Mouse (Mus musculus) common myeloid progenitor, adult 5-6 weeks (primary cell): ENCODE results near the gene Clec4a4. TPM values are rescaled to one million over a fixed set of nuclear protein-coding genes. Genes with fewer than 3 reads are reported as not detected.
"Not testable (repeated sequence)": the region's sequence is repeated elsewhere in the genome, so short reads cannot be mapped to it uniquely, and the experiment has no call there.

Source experiments
- ATAC-seq: replicated peaks from 2 replicates; pipeline ENCODE4 v1.8.0; 2016; ENCODE audit warnings: low read depth, mild to moderate bottlenecking, moderate TSS enrichment, inconsistent platforms; ENCODE audit not compliant: poor library complexity, severe bottlenecking
- total RNA-seq: library from RNA; stranded (forward); fragments of 200-1000, 187-1606 nt; gene quantifications from 2 replicates; pipeline ENCODE4 v1.2.3, GENCODE M21; 2017

Clec4a4 gene
- total RNA-seq, result 0.46 TPM in 1 of 2 replicates, not detected in the other

DNA sequence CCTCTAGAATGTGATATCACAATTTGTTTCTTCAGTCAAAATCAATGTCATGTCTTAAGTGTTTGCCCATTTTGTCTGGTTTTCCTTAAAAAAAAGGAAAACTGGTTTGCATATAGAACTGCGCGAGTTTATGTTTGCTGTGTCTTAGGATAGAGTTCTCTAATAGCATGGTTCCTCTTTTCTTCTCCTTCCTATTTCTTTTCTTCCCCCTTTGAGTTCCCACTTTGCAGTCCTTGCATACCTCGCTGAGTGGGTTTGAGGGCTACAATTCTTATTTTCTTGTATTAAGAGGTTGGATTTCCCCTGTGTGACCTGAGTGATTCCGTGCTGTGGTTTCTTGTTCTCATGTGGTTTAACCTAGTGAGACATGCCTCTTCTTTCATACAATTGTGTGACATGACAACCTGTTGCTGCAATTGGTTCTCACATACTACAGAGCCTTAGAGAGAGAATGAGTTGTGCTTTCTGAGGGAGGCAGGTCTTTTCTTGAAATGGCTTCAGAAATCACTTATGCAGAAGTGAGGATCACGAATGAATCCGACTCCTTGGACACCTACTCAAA, at the start of gene Clec4a4:
Gene Clec4a4, plus strand, starts transcription at position 492 of the 562 bp plus-strand sequence.
- peak; percentile 83 for ATAC-seq

DNA sequence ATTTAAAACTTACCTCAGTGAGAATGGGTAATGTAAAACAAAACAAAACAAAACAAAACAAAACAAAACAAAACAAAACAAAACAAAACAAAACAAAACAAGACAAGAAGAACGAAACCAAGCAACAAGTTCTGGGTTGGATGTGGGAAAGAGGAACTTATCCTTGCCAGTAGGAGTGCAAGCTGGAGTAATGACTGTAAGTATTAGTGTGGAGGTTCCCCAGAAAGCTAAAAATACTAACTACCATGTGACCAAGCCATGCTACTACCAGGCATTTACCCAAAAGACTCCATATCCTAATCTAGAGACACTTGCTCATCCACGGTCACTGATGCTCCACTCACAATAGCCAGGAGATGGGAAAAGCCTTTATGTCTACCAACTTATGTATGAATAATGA, 43.4 kb upstream of the Clec4a4 start:
- ATAC-seq, result peak; percentile 80

DNA sequence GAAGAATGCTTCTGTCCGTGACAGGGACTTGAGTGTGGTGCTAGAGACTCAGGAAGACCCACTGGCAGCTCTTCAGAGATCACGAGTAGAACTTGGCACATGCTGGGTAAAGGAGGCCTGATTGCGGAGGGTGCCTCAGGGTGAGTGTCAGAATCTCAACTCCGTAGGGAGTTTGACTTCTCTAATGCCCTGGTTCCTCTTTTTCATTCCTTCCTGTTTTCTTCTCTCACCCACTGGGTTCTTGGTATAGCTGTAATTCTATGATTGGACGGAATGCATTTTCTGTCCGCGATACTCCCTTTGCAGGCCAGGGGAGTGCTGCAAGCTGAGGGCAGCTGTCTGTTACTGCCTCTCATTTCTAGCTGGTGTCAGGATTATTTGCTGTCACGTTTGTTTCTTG, 37.8 kb upstream of the Clec4a4 start, which contains the start of gene Clec4a3:
Gene Clec4a3, plus strand, starts transcription at position 115 of the 400 bp plus-strand sequence.
- peak; percentile 99 for ATAC-seq

DNA sequence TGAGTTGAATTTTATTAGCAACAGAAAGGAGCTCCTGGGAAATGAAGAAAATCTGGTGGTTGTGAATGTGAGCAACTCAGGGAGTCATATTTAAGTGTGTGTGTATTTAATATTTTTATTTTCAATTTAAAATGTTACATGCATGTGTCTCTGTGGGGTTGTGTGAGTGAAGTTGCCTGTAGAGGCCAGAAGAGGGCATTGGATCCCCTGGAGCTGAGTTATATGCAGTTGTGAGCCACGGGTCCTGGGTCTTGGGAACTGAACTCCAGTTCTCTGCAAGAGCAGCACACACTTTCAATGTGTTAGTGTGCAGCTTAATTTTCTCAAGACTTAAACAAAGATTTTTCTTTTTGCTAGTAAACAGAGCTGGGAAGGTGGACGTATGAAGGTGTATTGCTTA, 25.6 kb upstream of the Clec4a4 start:
- peak; percentile 81 for ATAC-seq

DNA sequence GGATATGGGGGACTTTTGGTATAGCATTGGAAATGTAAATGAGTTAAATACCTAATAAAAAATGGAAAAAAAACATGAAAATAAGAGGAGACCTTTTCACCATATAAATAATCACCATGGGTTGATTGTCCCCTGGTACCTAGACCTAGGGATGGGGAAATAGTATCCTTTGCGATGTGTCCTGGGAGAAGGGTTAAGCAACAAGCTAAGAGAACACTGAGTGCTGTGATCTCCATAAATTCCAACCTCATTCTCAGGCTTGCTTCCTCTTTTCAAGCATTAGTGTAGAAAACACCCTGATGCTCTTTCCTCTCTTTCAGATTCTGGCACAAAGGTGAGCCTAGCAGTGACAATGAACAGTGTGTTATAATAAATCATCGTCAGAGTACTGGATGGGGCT, 21.1 kb upstream of the Clec4a4 start:
- ATAC-seq, result peak; percentile 32; the same call in 1 of the 2 replicates

DNA sequence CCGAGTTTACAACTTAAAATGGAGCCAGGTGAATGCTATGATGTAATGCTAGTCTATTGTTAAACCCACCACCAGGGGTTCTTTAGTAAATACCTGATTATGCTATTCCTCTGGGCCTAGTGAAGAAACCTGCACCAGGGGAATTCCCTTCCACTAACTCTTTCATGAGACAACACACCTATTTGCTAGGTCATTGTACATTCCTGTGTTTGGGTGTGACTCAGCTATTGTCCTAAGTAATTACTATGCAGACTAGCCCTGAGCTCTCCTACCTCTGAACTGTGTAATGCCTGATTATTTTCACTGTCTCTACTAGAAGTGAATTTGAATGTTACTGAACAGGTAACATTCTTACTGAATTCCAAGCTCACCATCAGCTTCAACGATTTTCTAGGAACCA, 14.5 kb downstream of the Clec4a4 start:
- not testable (repeated sequence) for ATAC-seq

DNA sequence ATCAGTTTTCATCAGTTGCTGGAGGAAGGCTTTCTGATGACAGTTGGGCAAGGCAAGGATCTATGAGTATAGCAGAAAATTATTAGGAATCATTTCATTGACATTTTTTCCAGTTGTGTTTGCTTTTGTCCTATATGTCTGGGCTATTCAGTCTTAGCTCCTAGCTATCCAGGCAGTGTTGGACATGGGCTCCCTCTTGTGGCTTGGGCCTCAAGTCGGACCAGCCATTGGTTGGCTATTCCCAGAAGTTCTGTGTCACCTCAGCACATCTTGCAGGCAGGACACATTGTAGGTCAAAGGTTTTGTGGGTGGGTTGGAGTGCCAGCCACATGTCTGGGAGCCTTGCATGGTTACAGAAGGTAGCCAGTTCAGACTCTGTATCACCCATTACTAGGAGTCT, 15.4 kb downstream of the Clec4a4 start:
- ATAC-seq, result 0 out of 2 replicates have a peak, but pooled peaks have one; percentile 54

DNA sequence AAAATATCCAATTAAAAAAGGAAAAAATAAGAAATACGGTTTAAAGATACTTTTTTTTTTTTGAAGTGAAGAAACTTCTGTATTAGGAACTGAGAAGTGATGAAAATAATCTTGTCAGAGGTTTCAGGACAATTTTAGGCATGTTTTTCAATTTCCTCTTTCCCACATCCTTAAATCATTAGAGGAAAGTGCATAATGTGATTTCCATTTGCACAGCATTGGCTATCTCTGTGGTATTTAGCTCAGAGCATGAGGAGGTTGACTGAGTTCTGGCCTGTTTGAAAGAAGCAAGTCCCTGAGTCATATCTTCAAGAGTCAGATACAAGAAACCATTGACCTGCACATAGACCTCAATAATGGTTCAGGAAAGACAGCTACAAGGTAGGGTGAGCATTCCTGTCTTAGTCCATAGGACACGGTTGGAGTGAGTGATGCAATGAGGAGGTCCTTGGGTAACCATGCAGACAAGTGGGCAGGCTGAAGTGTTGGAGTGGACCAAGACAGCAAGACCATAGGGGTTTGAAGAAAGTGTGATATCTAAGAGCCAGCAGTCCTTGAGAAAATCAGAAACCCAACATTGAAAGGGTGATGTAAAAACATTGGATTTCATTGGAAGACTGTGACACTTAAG, 59.7 kb downstream of the Clec4a4 start, which contains the start of gene Clec4b1:
Gene Clec4b1, plus strand, starts transcription at position 221 of the 631 bp plus-strand sequence.
- 0 out of 2 replicates have a peak, but pooled peaks have one; percentile 15 for ATAC-seq

Other genes with a start within 250 kb of the Clec4a4 start
- 21.6 and 24.4 TPM in 2 replicates for gene Slc2a3, start 188.7 kb upstream of the Clec4a4 start, total RNA-seq
- gene Foxj2, start 170.5 kb upstream of the Clec4a4 start, total RNA-seq, result 6.4 and 6.7 TPM in 2 replicates
- gene C3ar1, start 134.2 kb upstream of the Clec4a4 start, total RNA-seq, result not detected in 2 replicates
- 10.1 and 13.3 TPM in 2 replicates for gene Necap1, start 115.9 kb upstream of the Clec4a4 start, total RNA-seq
- 0.87 TPM in 1 of 2 replicates, not detected in the other for gene Clec4a1, start 68.5 kb upstream of the Clec4a4 start, total RNA-seq
- gene Clec4a3, start 37.9 kb upstream of the Clec4a4 start, total RNA-seq, result 7.4 TPM in 1 of 2 replicates, not detected in the other
- gene Clec4b1, start 59.6 kb downstream of the Clec4a4 start, total RNA-seq, result not detected in 2 replicates
- 0.96 and 3.7 TPM in 2 replicates for gene Clec4a2, start 116.1 kb downstream of the Clec4a4 start, total RNA-seq
- 0.73 TPM in 1 of 2 replicates, not detected in the other for gene Clec4b2, start 182.5 kb downstream of the Clec4a4 start, total RNA-seq
- gene Clec4n, start 239.5 kb downstream of the Clec4a4 start, total RNA-seq, result not detected in 2 replicates